Mouse (Mus musculus) midbrain, embryonic 13.5 days (tissue): Measurements from ENCODE around the gene Mrpl35. TPM values are rescaled to one million over a fixed set of nuclear protein-coding genes. Genes with fewer than 3 reads are reported as not detected.

Experiments used
- ATAC-seq: fragments of 200-750 bp; cut with Nextera tagmentation; 2 replicates; pipeline ENCODE4 v1.8.0; 2017; ENCODE audit warnings: mild to moderate bottlenecking, moderate TSS enrichment, moderate library complexity
- H3K27ac ChIP-seq: fragments of 300-500 bp; sonication (generic); 2 replicates; pipeline ENCODE4 v1.5.1; 2015; ENCODE audit warnings: inconsistent platforms, mild to moderate bottlenecking, moderate library complexity
- H3K27me3 ChIP-seq: fragments of 300-500 bp; sonication (generic); 2 replicates; pipeline ENCODE4 v1.6.1; 2015; ENCODE audit warnings: mild to moderate bottlenecking, inconsistent platforms
- H3K36me3 ChIP-seq: fragments of 300-500 bp; sonication (generic); 2 replicates; pipeline ENCODE4 v1.6.1; 2015; ENCODE audit warnings: mild to moderate bottlenecking, inconsistent platforms
- H3K4me1 ChIP-seq: fragments of 300-500 bp; sonication (generic); replicated peaks from 2 replicates; pipeline ENCODE4 v1.6.1; 2015; ENCODE audit warnings: inconsistent platforms
- H3K4me2 ChIP-seq: fragments of 300-500 bp; sonication (generic); replicated peaks from 2 replicates; pipeline ENCODE4 v1.6.1; 2015; ENCODE audit warnings: moderate library complexity, mild to moderate bottlenecking, inconsistent platforms
- H3K4me3 ChIP-seq: fragments of 300-500 bp; sonication (generic); replicated peaks from 2 replicates; pipeline ENCODE4 v1.5.1; 2015; ENCODE audit warnings: mild to moderate bottlenecking, inconsistent platforms
- H3K9ac ChIP-seq: fragments of 300-500 bp; sonication (generic); replicated peaks from 2 replicates; pipeline ENCODE4 v1.6.1; 2015; ENCODE audit warnings: mild to moderate bottlenecking, inconsistent platforms
- H3K9me3 ChIP-seq: fragments of 300-500 bp; sonication (generic); 2 replicates; pipeline ENCODE4 v1.6.1; 2016; ENCODE audit warnings: mild to moderate bottlenecking, inconsistent platforms
- WGBS: fragments of 180-500 bp; shearing (Covaris S2); methylation state at CpG from one replicate; pipeline ENCODE4 v1.1.7; 2015; 5-methylcytosine and 5-hydroxymethylcytosine counted together
- polyA plus RNA-seq: library from polyadenylated mRNA; unstranded; fragments of >200 nt; fragmentation: Nextera tagmentation; extraction: Ambion mirVana; gene quantifications from 2 replicates; pipeline ENCODE4 v1.2.1, GENCODE M21; 2015

Gene Mrpl35
- polyA plus RNA-seq, 1 experiment from 2014 or later = 42.3 TPM

GRCm38 (mm10) chr6:71788348-71788747 is 38.4 kb downstream of the Mrpl35 start:
- no peaks in the 10 kb centered on the region for H3K4me1 ChIP-seq

GRCm38 (mm10) chr6:71783165-71783564 is 43.6 kb downstream of the Mrpl35 start:
- H3K4me1 ChIP-seq = no peaks in the 10 kb centered on the region
- no peak overlapping the region for H3K4me2 ChIP-seq
- 87% methylated on average over 5 of the region's 5 CpGs for WGBS
- no peaks in the 10 kb centered on the region for H3K27me3 ChIP-seq
- H3K4me3 ChIP-seq = no peak overlapping the region
- H3K36me3 ChIP-seq = peaks cover 67% of the 10 kb centered on the region
- no peaks in the 10 kb centered on the region for H3K9me3 ChIP-seq
- H3K27ac ChIP-seq = no peak overlapping the region
- H3K9ac ChIP-seq = no peak overlapping the region
- no peak for ATAC-seq

More at GRCm38 (mm10) chr6:71788348-71788747, 38.4 kb downstream of the Mrpl35 start:
- no peak overlapping the region for H3K9ac ChIP-seq
- no peaks in the 10 kb centered on the region for H3K9me3 ChIP-seq
- no peak overlapping the region for H3K4me2 ChIP-seq
- 87% methylated on average over 9 of the region's 9 CpGs for WGBS
- H3K27ac ChIP-seq = no peak overlapping the region
- H3K36me3 ChIP-seq = peaks cover 29% of the 10 kb centered on the region
- H3K4me3 ChIP-seq = no peak overlapping the region
- no peaks in the 10 kb centered on the region for H3K27me3 ChIP-seq
- ATAC-seq = no peak

GRCm38 (mm10) chr6:71780431-71780830 is 46.3 kb downstream of the Mrpl35 start:
- 95% methylated on average over 7 of the region's 7 CpGs for WGBS
- no peak overlapping the region for H3K4me2 ChIP-seq
- no peak for ATAC-seq
- peaks cover 67% of the 10 kb centered on the region for H3K36me3 ChIP-seq
- H3K4me1 ChIP-seq = no peaks in the 10 kb centered on the region
- no peak overlapping the region for H3K27ac ChIP-seq
- no peak overlapping the region for H3K9ac ChIP-seq
- H3K4me3 ChIP-seq = no peak overlapping the region
- no peaks in the 10 kb centered on the region for H3K9me3 ChIP-seq
- no peaks in the 10 kb centered on the region for H3K27me3 ChIP-seq

GRCm38 (mm10) chr6:71779831-71780230 is 46.9 kb downstream of the Mrpl35 start:
- Histone ChIP-seq H3K4me2 (no peak overlapping the region), H3K27ac (no peak overlapping the region), H3K9ac (no peak overlapping the region), H3K4me3 (no peak overlapping the region), H3K36me3 (peaks cover 71% of the 10 kb centered on the region), H3K9me3 (no peaks in the 10 kb centered on the region), H3K27me3 (no peaks in the 10 kb centered on the region), H3K4me1 (no peaks in the 10 kb centered on the region)
- ATAC-seq = no peak
- WGBS = 64% methylated on average over 2 of the region's 2 CpGs

GRCm38 (mm10) chr6:71778016-71778415 is 48.8 kb downstream of the Mrpl35 start:
- Histone ChIP-seq H3K27me3 (no peaks in the 10 kb centered on the region), H3K36me3 (peaks cover 75% of the 10 kb centered on the region), H3K9me3 (no peaks in the 10 kb centered on the region), H3K4me3 (no peak overlapping the region), H3K9ac (no peak overlapping the region), H3K4me1 (no peaks in the 10 kb centered on the region), H3K4me2 (no peak overlapping the region), H3K27ac (no peak overlapping the region)
- 86% methylated on average over 5 of the region's 5 CpGs for WGBS
- no peak for ATAC-seq

- Histone ChIP-seq H3K27ac (no peak overlapping the region), H3K36me3 (peaks cover 49% of the 10 kb centered on the region), H3K9me3 (no peaks in the 10 kb centered on the region), H3K9ac (no peak overlapping the region), H3K27me3 (no peaks in the 10 kb centered on the region), H3K4me3 (no peak overlapping the region), H3K4me2 (no peak overlapping the region), H3K4me1 (no peaks in the 10 kb centered on the region)
- no peak for ATAC-seq
- 90% methylated on average over 7 of the region's 7 CpGs for WGBS
Measured at GRCm38 (mm10) chr6:71772636-71773208, 54.0 kb downstream of the Mrpl35 start.

GRCm38 (mm10) chr6:71772156-71772555 is 54.6 kb downstream of the Mrpl35 start:
- Histone ChIP-seq H3K36me3 (peaks cover 48% of the 10 kb centered on the region), H3K27me3 (no peaks in the 10 kb centered on the region), H3K4me3 (no peak overlapping the region), H3K9me3 (no peaks in the 10 kb centered on the region), H3K9ac (no peak overlapping the region), H3K4me2 (no peak overlapping the region), H3K27ac (no peak overlapping the region), H3K4me1 (no peaks in the 10 kb centered on the region)
- ATAC-seq = no peak
- 85% methylated on average over 6 of the region's 6 CpGs for WGBS

- H3K27ac ChIP-seq = no peak overlapping the region
- H3K27me3 ChIP-seq = no peaks in the 10 kb centered on the region
- no peaks in the 10 kb centered on the region for H3K9me3 ChIP-seq
- H3K4me1 ChIP-seq = no peaks in the 10 kb centered on the region
- no peak overlapping the region for H3K4me3 ChIP-seq
- H3K9ac ChIP-seq = no peak overlapping the region
- ATAC-seq = no peak
- H3K4me2 ChIP-seq = no peak overlapping the region
- peaks cover 47% of the 10 kb centered on the region for H3K36me3 ChIP-seq
- WGBS = 96% methylated on average over 4 of the region's 4 CpGs
Measured at GRCm38 (mm10) chr6:71771282-71771681, 55.5 kb downstream of the Mrpl35 start.

GRCm38 (mm10) chr6:71770856-71771255 is 55.9 kb downstream of the Mrpl35 start:
- no peak for ATAC-seq
- no peaks in the 10 kb centered on the region for H3K27me3 ChIP-seq
- H3K36me3 ChIP-seq = peaks cover 43% of the 10 kb centered on the region
- H3K4me1 ChIP-seq = no peaks in the 10 kb centered on the region
- 93% methylated on average over 4 of the region's 4 CpGs for WGBS
- no peak overlapping the region for H3K27ac ChIP-seq
- no peaks in the 10 kb centered on the region for H3K9me3 ChIP-seq
- H3K4me2 ChIP-seq = no peak overlapping the region
- H3K4me3 ChIP-seq = no peak overlapping the region
- H3K9ac ChIP-seq = no peak overlapping the region

GRCm38 (mm10) chr6:71769901-71770690 is 56.7 kb downstream of the Mrpl35 start:
- no peak for ATAC-seq
- H3K27me3 ChIP-seq = no peaks in the 10 kb centered on the region
- no peaks in the 10 kb centered on the region for H3K4me1 ChIP-seq
- H3K9ac ChIP-seq = no peak overlapping the region
- no peak overlapping the region for H3K27ac ChIP-seq
- WGBS = 80% methylated on average over 12 of the region's 12 CpGs
- no peak overlapping the region for H3K4me2 ChIP-seq
- H3K9me3 ChIP-seq = no peaks in the 10 kb centered on the region
- no peak overlapping the region for H3K4me3 ChIP-seq
- H3K36me3 ChIP-seq = peaks cover 37% of the 10 kb centered on the region

GRCm38 (mm10) chr6:71767761-71768160 is 59.0 kb downstream of the Mrpl35 start:
- Histone ChIP-seq H3K4me1 (no peaks in the 10 kb centered on the region), H3K4me2 (no peak overlapping the region), H3K9me3 (no peaks in the 10 kb centered on the region), H3K27ac (no peak overlapping the region), H3K36me3 (peaks cover 32% of the 10 kb centered on the region), H3K9ac (no peak overlapping the region), H3K4me3 (no peak overlapping the region), H3K27me3 (no peaks in the 10 kb centered on the region)
- WGBS = 72% methylated on average over 4 of the region's 4 CpGs
- ATAC-seq = no peak
